Mouse (Mus musculus): ENCODE results near the gene Ttc5. TPM values are rescaled to one million over a fixed set of nuclear protein-coding genes. Genes with fewer than 3 reads are reported as not detected.
A peak's percentile ranks its signal among the peaks of the same experiment; 100 is the strongest.

The Ttc5 gene
- polyA plus RNA-seq, 1 experiment from 2014 or later: 74.1 TPM

DNA sequence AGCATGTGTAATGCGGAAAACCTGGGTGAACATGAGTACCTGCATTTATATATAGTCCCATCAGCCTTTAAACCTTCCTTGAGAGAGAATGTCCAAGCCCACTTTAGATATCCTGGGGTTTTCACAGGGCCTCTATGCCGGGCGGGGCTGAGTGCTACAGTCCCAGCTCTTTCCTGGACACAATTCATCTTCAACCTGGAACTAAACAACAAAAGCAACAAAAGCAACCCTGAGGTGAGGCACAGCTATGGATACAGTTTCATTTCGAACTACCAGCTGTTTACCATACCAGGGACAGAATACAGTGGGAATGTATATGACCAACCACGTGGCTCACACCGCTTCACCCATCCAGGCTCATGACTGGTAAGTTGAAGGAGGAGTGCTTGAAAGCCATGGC is 17.1 kb upstream of the Ttc5 start:
- H3K27me3 ChIP-seq: no peaks in the 10 kb centered on the region
- no peak overlapping the region for H3K4me2 ChIP-seq
- no peaks in the 10 kb centered on the region for H3K9me3 ChIP-seq
- 84% methylated on average over 6 of the region's 6 CpGs for WGBS
- H3K4me1 ChIP-seq: peaks cover 3% of the 10 kb centered on the region; the same call in 1 of the 2 replicates
- ATAC-seq (ENCODE audit: borderline replicate concordance, extremely low read depth, low FRiP score, low TSS enrichment): no peak
- no peak overlapping the region for H3K9ac ChIP-seq
- H3K36me3 ChIP-seq: no peaks in the 10 kb centered on the region
- H3K4me3 ChIP-seq: no peak overlapping the region
- no peak overlapping the region for H3K27ac ChIP-seq

DNA sequence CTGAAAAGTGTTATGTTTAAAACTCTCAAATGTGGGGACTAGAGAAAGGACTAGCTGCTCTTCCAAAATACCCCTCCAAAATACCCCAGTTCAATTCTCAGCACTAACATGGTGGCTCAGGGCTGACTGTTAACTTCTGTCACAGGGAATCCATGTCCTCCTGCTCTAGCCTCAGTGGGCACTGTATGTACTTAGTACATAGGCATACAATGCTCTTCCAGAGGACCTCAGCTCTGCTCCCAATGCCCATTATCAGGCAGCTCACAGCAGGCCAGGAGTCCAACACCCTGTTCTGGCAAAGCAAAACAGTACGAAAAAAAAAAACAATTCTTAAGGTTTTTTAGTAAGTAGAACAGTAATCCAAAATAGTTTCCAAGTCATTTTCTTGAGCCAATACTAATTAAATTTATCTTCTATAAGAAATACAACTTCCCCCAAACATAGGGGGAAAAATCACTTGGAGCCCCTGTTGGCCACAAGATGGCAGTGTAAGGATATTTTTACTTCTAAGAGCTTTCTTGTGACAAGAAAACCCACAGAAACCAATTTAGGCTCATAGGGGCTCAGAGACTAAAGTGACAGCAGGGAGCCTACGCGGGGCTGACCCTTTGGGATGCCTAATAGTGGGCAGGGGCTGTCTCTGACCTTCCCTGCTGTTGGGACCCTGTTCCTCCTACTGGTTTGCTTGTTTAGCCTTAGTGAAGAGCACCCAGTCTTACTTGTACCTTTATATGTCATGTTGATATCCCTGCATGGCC is 14.4 kb upstream of the Ttc5 start:
- no peaks in the 10 kb centered on the region for H3K27me3 ChIP-seq
- 3% methylated on average over 3 of the region's 3 CpGs for WGBS
- H3K9me3 ChIP-seq: no peaks in the 10 kb centered on the region
- H3K9ac ChIP-seq: no peak overlapping the region
- no peaks in the 10 kb centered on the region for H3K36me3 ChIP-seq
- ATAC-seq (ENCODE audit: borderline replicate concordance, extremely low read depth, low FRiP score, low TSS enrichment): no peak
- no peak overlapping the region; the same call in 1 of the 2 replicates for H3K4me2 ChIP-seq
- H3K4me3 ChIP-seq: no peak overlapping the region
- no peaks in the 10 kb centered on the region for H3K4me1 ChIP-seq
- no peak overlapping the region for H3K27ac ChIP-seq

DNA sequence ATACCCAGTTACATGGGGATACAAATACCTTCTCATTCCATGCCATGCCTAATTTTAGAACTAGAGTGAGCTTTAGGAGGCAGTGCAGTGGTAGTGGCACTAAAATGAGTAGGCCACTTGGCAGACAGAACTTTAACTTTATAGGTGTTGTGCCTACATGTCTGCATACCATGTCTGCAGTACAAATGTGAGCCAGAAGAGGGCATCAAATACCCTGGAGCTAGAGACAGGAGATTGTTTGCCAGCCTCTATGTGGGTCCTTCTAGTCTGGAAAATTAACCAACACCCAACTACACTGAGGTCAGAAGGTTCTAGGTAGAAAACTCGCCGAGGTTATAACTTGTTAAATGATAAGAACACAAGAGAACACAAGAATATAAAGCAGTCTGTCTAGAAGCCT is 13.2 kb upstream of the Ttc5 start:
- no peak overlapping the region for H3K27ac ChIP-seq
- no peaks in the 10 kb centered on the region for H3K4me1 ChIP-seq
- WGBS: 46% methylated on average over 2 of the region's 2 CpGs
- no peaks in the 10 kb centered on the region for H3K9me3 ChIP-seq
- H3K9ac ChIP-seq: no peak overlapping the region
- H3K27me3 ChIP-seq: no peaks in the 10 kb centered on the region
- no peak overlapping the region for H3K4me3 ChIP-seq
- no peaks in the 10 kb centered on the region for H3K36me3 ChIP-seq
- no peak overlapping the region for H3K4me2 ChIP-seq
- no peak for ATAC-seq (ENCODE audit: borderline replicate concordance, extremely low read depth, low FRiP score, low TSS enrichment)

DNA sequence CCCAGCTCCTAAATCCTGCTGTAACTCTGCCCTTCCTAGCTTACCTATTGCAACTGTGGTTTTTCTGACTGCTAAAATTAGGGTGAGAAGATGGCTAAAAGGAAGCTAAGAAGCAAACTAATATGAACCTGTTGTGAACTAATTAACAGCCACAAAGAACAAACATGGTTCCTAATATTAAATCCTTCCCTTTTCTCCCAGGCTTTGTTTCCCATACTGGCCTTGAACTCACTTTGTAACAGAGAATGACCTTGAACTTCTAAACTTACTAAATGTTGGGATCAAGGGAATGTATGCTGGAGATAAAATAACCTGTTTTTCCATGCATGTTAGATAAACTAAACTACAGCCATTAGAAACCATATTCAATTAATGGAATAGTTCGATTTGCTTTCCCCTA is 11.1 kb upstream of the Ttc5 start:
- no peak overlapping the region for H3K4me2 ChIP-seq
- 74% methylated on average over 1 of the region's 1 CpGs for WGBS
- no peak overlapping the region for H3K27ac ChIP-seq
- no peaks in the 10 kb centered on the region for H3K4me1 ChIP-seq
- no peak overlapping the region for H3K9ac ChIP-seq
- no peak for ATAC-seq (ENCODE audit: borderline replicate concordance, extremely low read depth, low FRiP score, low TSS enrichment)
- no peak overlapping the region for H3K4me3 ChIP-seq
- no peaks in the 10 kb centered on the region for H3K36me3 ChIP-seq
- no peaks in the 10 kb centered on the region for H3K27me3 ChIP-seq
- H3K9me3 ChIP-seq: no peaks in the 10 kb centered on the region

DNA sequence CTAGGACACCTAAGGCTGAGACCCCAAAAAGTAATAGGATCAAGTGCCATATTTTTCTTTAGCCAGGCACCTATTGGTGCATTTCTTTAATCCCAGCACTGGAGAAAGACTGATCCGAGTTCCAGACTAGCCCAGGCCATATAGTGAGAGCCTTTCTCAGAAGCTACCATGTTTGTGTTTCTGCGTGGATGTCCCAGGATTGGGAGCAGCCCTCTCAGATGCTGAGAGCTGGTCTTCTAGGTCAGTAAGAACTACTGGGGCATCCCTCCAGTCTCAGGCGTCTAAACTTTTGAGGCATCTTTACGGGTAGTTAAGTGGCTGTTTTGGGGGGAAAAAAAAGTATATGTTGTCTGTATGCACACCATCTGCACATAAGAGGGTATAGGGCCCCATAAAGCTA is 10.6 kb upstream of the Ttc5 start:
- ATAC-seq (ENCODE audit: borderline replicate concordance, extremely low read depth, low FRiP score, low TSS enrichment): no peak
- 78% methylated on average over 4 of the region's 4 CpGs for WGBS
- no peaks in the 10 kb centered on the region for H3K9me3 ChIP-seq
- no peaks in the 10 kb centered on the region for H3K36me3 ChIP-seq
- no peak overlapping the region for H3K9ac ChIP-seq
- no peaks in the 10 kb centered on the region for H3K27me3 ChIP-seq
- no peak overlapping the region for H3K27ac ChIP-seq
- H3K4me2 ChIP-seq: no peak overlapping the region
- no peaks in the 10 kb centered on the region for H3K4me1 ChIP-seq
- no peak overlapping the region for H3K4me3 ChIP-seq

DNA sequence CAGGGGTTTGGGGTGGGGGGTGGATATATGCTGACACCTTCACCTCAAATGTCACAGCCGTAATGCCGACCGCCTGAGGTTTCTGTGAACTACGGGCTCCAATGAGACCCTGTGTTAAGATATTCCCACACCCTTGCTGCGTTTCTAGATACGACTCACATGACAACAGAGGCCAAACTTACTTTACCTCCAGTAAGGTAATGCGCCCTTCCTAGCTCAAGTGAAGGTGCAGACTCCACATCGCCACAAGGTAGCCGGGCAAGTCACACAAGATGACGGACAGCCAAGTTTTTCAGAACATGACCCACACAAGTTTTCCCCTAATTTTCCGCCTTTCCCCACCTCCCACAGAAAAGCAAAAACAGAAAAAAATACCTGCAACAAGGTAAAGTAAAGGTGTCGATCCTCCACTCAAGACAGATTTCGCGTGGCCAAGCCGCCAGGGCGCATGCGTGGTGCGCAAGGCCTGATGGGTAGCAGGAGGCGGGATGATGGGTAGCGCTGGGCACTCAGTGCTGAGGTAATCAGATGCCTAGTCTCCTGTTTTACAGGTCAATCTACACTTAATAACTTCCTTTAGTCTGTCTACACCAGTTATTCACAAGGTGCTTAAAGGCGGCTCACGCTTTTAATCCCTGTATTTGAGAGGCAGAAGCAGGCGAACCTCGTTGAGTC is 10.1 kb upstream of the Ttc5 start:
- Histone ChIP-seq H3K4me3 (no peak overlapping the region), H3K9ac (no peak overlapping the region), H3K27me3 (no peaks in the 10 kb centered on the region), H3K4me1 (no peaks in the 10 kb centered on the region), H3K27ac (no peak overlapping the region), H3K4me2 (no peak overlapping the region), H3K36me3 (no peaks in the 10 kb centered on the region), H3K9me3 (no peaks in the 10 kb centered on the region)
- 86% methylated on average over 24 of the region's 24 CpGs for WGBS
- no peak for ATAC-seq (ENCODE audit: borderline replicate concordance, extremely low read depth, low FRiP score, low TSS enrichment)

DNA sequence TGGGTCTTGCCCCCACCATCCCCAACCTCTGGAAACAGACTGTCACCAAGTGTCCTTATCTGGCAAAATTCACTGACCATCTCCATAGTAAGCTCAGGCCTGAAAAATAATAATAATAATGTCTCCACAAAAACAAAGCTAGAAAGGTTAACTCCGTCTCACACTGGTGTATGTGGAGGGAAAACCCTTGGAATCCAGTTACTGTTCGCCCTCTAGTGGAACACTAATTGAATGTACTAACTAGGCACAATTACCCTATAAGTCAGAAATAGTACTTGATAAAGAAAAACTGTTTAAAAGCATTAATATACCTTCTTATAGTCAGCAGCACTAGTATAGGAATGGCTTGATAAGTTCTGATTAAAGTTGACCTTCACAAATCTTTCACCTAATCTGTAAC is 2.8 kb upstream of the Ttc5 start:
- no peak overlapping the region for H3K9ac ChIP-seq

DNA sequence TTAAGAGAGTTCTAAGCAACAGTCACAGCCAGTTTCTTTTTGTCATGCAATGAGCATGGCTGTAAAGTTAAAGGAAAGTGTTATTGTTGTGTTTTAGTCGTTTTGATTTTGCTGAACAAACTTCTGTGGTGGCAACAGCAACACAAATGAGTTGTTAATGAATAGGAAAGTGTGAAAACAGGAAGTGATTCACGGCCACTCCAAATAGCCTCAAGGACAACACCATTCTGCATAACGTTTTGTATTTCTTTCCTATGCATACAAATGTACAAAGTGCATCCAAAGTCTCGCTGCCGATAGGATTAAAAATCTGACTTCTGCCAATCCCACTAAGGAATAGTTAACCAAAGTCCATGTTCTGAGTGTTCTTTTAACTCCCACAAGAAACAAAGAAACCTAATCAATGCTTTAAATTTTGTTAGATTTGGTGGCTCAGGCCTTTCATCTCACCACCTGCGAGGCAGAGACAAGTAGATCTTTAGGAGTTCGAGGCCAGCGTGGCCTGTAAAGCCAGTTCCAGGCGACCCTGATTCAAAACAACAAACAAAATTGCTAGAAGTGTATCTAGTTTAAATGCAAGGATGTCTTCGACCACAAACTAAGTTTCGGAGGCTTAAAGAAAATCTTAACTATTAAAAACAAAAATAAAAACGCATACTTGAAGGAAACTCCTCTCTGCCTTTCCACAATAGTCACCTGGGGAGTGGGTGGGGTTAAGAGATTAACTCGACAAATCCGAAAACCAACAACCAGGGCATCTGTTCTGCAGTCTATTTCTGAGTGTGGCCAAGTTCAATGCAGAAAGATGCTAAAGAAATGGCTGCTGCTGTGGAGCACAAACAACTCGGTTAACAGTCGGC is 698 bp downstream of the Ttc5 start:
- H3K27ac ChIP-seq: peak overlapping the region; percentile 55; the same call in 1 of the 2 replicates
- H3K4me3 ChIP-seq: peak overlapping the region; percentile 91
- H3K9me3 ChIP-seq: no peaks in the 10 kb centered on the region
- no peaks in the 10 kb centered on the region for H3K27me3 ChIP-seq
- H3K36me3 ChIP-seq: peaks cover 13% of the 10 kb centered on the region; the same call in 1 of the 2 replicates
- WGBS: 22% methylated on average over 16 of the region's 16 CpGs
- peak overlapping the region; percentile 56 for H3K4me2 ChIP-seq
- H3K4me1 ChIP-seq: peaks cover 8% of the 10 kb centered on the region
- no peak for ATAC-seq (ENCODE audit: borderline replicate concordance, extremely low read depth, low FRiP score, low TSS enrichment)
- H3K9ac ChIP-seq: peak overlapping the region; percentile 80

More for the DNA sequence above, 2.8 kb upstream of the Ttc5 start:
- no peak overlapping the region for H3K27ac ChIP-seq
- H3K36me3 ChIP-seq: no peaks in the 10 kb centered on the region
- peaks cover 8% of the 10 kb centered on the region for H3K4me1 ChIP-seq
- ATAC-seq (ENCODE audit: borderline replicate concordance, extremely low read depth, low FRiP score, low TSS enrichment): no peak
- no peaks in the 10 kb centered on the region for H3K27me3 ChIP-seq
- 7% methylated on average over 2 of the region's 2 CpGs for WGBS
- no peak overlapping the region for H3K4me2 ChIP-seq
- H3K4me3 ChIP-seq: no peak overlapping the region
- H3K9me3 ChIP-seq: no peaks in the 10 kb centered on the region

DNA sequence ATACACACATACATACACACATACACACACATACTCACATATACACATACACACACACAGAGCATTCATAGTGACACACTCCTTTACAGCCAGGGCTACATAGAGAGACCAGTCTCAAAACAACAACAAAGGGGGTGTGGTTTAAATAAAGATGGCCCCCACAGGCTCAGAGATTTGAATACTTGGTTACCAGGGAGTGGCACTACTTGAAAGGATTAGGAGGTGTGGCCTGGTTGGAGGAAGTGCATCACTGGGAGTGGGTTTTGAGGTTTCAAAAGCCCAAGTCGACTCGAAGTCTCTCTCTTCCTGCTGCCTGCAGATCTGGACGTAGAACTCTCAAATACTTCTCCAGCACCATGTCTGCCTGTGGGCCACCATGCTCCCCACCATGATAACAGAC is 3.2 kb downstream of the Ttc5 start:
- WGBS: 99% methylated on average over 3 of the region's 3 CpGs
- Histone ChIP-seq H3K4me1 (peaks cover 8% of the 10 kb centered on the region), H3K9ac (no peak overlapping the region), H3K27ac (no peak overlapping the region), H3K27me3 (no peaks in the 10 kb centered on the region), H3K36me3 (peaks cover 19% of the 10 kb centered on the region), H3K9me3 (no peaks in the 10 kb centered on the region), H3K4me3 (no peak overlapping the region), H3K4me2 (no peak overlapping the region)
- ATAC-seq (ENCODE audit: borderline replicate concordance, extremely low read depth, low FRiP score, low TSS enrichment): no peak

DNA sequence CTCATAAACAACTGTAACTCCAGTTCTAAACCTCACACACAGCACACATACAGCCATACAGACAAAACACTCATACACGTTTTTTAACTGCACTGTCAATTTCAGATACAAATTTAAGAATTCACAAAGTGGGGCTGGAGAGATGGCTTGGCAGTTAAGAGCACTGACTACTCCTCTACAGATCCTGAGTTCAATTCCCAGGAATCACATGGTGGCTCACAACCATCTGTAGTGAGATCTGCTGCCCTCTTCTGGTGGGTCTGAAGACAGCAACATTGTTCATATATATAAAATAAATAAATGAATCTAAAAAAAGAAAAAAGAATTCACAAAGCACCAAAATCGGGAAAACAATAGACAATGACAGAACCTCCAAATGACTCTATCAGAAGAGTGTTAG is 14.0 kb downstream of the Ttc5 start:
- 71% methylated on average over 2 of the region's 2 CpGs for WGBS
- Histone ChIP-seq H3K9ac (no peak overlapping the region), H3K4me1 (no peaks in the 10 kb centered on the region), H3K36me3 (peaks cover 65% of the 10 kb centered on the region), H3K9me3 (no peaks in the 10 kb centered on the region), H3K4me2 (no peak overlapping the region), H3K27ac (no peak overlapping the region), H3K4me3 (no peak overlapping the region), H3K27me3 (no peaks in the 10 kb centered on the region)
- no peak for ATAC-seq (ENCODE audit: borderline replicate concordance, extremely low read depth, low FRiP score, low TSS enrichment)

DNA sequence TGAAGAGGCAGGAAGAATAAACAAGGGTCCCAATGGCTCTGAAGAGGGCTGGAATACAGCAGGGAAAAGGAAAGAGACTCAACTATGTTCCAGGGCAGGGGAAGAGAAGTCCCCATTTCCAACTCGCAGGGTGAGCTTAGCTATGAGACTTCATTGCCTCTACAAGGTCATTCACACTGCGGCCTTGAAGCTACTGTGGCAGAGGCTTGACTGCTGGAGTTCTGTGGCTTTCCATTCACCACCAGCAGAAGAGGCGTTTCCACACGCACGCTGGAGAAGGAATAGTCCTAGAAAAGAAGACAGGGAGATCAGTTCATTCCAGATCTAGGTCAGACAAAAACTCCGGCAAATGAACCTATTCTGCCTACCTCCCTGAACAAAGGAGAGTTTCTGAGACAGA is 19.6 kb downstream of the Ttc5 start:
- Histone ChIP-seq H3K4me3 (no peak overlapping the region), H3K9ac (no peak overlapping the region), H3K9me3 (no peaks in the 10 kb centered on the region), H3K4me1 (no peaks in the 10 kb centered on the region), H3K36me3 (peaks cover 33% of the 10 kb centered on the region), H3K27ac (no peak overlapping the region), H3K27me3 (no peaks in the 10 kb centered on the region), H3K4me2 (no peak overlapping the region)
- no peak for ATAC-seq (ENCODE audit: borderline replicate concordance, extremely low read depth, low FRiP score, low TSS enrichment)
- 93% methylated on average over 6 of the region's 6 CpGs for WGBS

Data from lung, embryonic 15.5 days (tissue).